Mouse (Mus musculus): Measurements from ENCODE around the gene Wdr90. TPM values are rescaled to one million over a fixed set of nuclear protein-coding genes. Genes with fewer than 3 reads are reported as not detected.

Gene Wdr90
- total and polyA plus RNA-seq, 2 experiments from 2014 or later = 14.2 to 36.2 TPM

DNA sequence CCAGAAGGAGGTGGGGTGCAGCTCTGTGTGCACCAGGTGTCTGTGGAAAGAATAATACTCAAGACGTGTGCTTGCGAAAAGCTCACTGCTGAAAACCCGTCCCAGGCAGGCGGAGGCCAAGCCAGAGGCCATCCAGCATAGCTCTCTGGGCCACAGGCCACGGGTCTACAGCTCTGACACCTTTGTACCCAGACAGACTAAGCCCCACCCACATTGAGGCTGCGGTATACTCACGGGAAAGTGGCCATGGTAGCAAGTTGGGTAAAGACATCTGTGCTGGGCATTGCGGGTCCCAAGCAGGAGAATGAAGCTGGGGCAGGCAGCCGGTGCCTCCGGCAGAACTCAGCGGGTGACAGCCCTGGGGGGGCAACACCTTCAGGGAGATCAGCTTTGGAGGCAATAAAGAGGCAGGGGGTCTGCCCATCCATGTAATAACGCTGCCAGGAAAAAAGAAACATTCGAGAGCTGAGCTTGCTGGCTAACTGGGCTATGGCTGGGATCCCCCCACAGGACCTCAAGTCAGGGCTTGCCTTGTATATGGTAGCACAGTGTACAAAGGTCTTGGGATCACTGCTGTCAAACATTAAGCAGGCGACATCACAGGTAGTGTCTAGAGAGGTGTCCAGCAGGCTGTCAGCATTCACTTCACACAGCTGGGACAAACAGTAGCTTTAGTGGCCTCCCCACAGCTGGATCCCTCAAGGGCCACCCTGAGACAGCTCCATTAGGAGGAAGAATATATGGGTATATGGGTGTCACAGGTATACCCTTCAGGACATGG is 21.7 kb downstream of the Wdr90 start:
- WGBS = 87% methylated on average over 14 of the region's 14 CpGs
- TF ChIP-seq CTCF (IDR thresholded peaks at IDR 0.05) = no peak
- Histone ChIP-seq H3K4me2 (ENCODE audit: low read depth, low read length, poor library complexity, severe bottlenecking) (no peak overlapping the region), H3K27me3 (ENCODE audit: insufficient read depth, low read length) (no peaks in the 10 kb centered on the region), H3K27ac (ENCODE audit: low read depth, low read length) (no peak overlapping the region), H3K9me3 (ENCODE audit: low read length) (no peaks in the 10 kb centered on the region), H3K4me3 (ENCODE audit: low read depth, low read length) (no peak overlapping the region), H3K9ac (replicated peaks; ENCODE audit: low read length, poor library complexity, severe bottlenecking) (no peak overlapping the region), H3K36me3 (ENCODE audit: insufficient read depth, low read length) (peaks cover 46% of the 10 kb centered on the region), H3K4me1 (ENCODE audit: insufficient read depth, low read length) (peaks cover 26% of the 10 kb centered on the region)
- no peak for DNase-seq (ENCODE audit: low spot score)
- ATAC-seq (ENCODE audit: low FRiP score) = no peak

DNA sequence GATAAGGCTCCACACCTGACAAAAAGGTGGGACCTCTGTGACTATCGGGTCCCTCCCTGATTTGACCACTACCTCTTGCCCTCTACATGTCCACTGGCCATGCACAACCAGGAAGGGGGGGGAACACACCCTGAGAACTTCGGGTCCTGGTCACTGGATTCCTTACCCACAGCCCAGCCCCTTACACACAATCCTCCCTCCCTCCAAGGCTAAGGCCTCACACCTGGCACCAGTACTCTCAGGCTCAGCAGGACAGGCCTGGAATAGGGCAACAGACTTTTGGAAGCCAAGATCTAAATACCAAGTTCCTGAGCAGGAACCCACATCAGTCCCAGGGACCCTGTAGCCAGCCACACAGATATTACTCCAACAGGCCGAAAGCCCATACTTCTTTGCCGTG is 22.4 kb downstream of the Wdr90 start:
- no peaks in the 10 kb centered on the region for H3K9me3 ChIP-seq (ENCODE audit: low read length)
- no peak for TF ChIP-seq CTCF (IDR thresholded peaks at IDR 0.05)
- H3K9ac ChIP-seq (replicated peaks; ENCODE audit: low read length, poor library complexity, severe bottlenecking) = no peak overlapping the region
- H3K4me2 ChIP-seq (ENCODE audit: low read depth, low read length, poor library complexity, severe bottlenecking) = no peak overlapping the region
- WGBS = 95% methylated on average over 4 of the region's 4 CpGs
- ATAC-seq (ENCODE audit: low FRiP score) (no peak), DNase-seq (ENCODE audit: low spot score) (no peak)
- H3K27ac ChIP-seq (ENCODE audit: low read depth, low read length) = no peak overlapping the region
- no peaks in the 10 kb centered on the region for H3K27me3 ChIP-seq (ENCODE audit: insufficient read depth, low read length)
- H3K4me3 ChIP-seq (ENCODE audit: low read depth, low read length) = no peak overlapping the region
- peaks cover 33% of the 10 kb centered on the region for H3K4me1 ChIP-seq (ENCODE audit: insufficient read depth, low read length)
- peaks cover 46% of the 10 kb centered on the region for H3K36me3 ChIP-seq (ENCODE audit: insufficient read depth, low read length)

DNA sequence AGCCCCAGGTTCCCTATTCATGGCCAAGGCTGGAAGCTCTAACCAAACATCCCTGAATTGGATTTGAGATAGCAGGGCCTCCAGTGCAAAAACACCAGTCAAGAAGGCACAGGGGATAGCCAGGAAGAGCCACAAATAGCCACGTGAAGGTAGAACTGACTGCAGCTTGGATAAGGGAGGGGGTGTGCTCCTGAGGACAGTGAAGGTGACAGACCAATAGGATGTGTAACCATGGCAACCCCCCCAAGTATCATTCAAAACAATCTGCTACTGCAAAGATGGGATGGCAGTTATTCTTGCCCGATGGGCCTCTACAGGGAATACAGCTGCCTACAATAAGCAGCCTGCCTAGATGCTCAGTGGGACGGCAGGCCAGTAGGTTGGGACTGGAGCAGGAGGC is 23.8 kb downstream of the Wdr90 start:
- peaks cover 27% of the 10 kb centered on the region for H3K4me1 ChIP-seq (ENCODE audit: insufficient read depth, low read length)
- no peak for ATAC-seq (ENCODE audit: low FRiP score)
- H3K4me3 ChIP-seq (ENCODE audit: low read depth, low read length) = peak overlapping the region; percentile 41; the same call in 1 of the 2 replicates
- 11% methylated on average over 3 of the region's 3 CpGs for WGBS
- no peaks in the 10 kb centered on the region for H3K27me3 ChIP-seq (ENCODE audit: insufficient read depth, low read length)
- peak overlapping the region; percentile 81; the same call in 1 of the 2 replicates for H3K9ac ChIP-seq (replicated peaks; ENCODE audit: low read length, poor library complexity, severe bottlenecking)
- DNase-seq (ENCODE audit: low spot score) = peak; percentile 51
- H3K36me3 ChIP-seq (ENCODE audit: insufficient read depth, low read length) = peaks cover 45% of the 10 kb centered on the region
- peak overlapping the region; percentile 75 for H3K4me2 ChIP-seq (ENCODE audit: low read depth, low read length, poor library complexity, severe bottlenecking)
- peak overlapping the region; percentile 82 for H3K27ac ChIP-seq (ENCODE audit: low read depth, low read length)
- TF ChIP-seq CTCF (IDR thresholded peaks at IDR 0.05) = no peak
- no peaks in the 10 kb centered on the region for H3K9me3 ChIP-seq (ENCODE audit: low read length)

DNA sequence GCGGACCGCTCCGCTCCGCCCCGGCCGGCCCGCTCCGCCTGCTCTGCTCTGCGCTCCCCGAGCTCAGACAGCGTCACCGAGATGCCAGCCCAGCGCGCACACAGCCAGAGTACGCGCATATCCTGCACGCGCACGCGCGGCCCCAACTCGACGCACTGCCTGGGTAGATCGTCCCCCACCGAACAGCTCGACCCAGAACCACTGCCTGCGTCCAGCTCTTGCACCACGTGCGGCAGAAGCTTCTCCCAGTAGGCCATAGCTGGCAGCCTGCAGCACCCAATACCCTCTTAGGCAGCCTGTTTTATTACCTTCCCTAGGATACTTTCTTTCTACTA is 24.3 kb downstream of the Wdr90 start, which contains the start of gene Rhbdl1:
Rhbdl1 (minus strand) TSS at position 220 of the 335 bp plus-strand sequence.
- Histone ChIP-seq H3K36me3 (ENCODE audit: insufficient read depth, low read length) (peaks cover 44% of the 10 kb centered on the region), H3K27me3 (ENCODE audit: insufficient read depth, low read length) (no peaks in the 10 kb centered on the region), H3K4me2 (ENCODE audit: low read depth, low read length, poor library complexity, severe bottlenecking) (peak within 1 kb of the TSS; percentile 75), H3K4me1 (ENCODE audit: insufficient read depth, low read length) (peaks cover 27% of the 10 kb centered on the region), H3K9ac (replicated peaks; ENCODE audit: low read length, poor library complexity, severe bottlenecking) (peak within 1 kb of the TSS; percentile 81), H3K9me3 (ENCODE audit: low read length) (no peaks in the 10 kb centered on the region), H3K27ac (ENCODE audit: low read depth, low read length) (peak within 1 kb of the TSS; percentile 82), H3K4me3 (ENCODE audit: low read depth, low read length) (peak within 1 kb of the TSS; percentile 41)
- ATAC-seq (ENCODE audit: low FRiP score) (peak; percentile 50; the same call in 1 of the 2 replicates), DNase-seq (ENCODE audit: low spot score) (peak; percentile 88)
- no peak for TF ChIP-seq CTCF (IDR thresholded peaks at IDR 0.05)
- under 1% methylated on average over 26 of the region's 29 CpGs for WGBS

DNA sequence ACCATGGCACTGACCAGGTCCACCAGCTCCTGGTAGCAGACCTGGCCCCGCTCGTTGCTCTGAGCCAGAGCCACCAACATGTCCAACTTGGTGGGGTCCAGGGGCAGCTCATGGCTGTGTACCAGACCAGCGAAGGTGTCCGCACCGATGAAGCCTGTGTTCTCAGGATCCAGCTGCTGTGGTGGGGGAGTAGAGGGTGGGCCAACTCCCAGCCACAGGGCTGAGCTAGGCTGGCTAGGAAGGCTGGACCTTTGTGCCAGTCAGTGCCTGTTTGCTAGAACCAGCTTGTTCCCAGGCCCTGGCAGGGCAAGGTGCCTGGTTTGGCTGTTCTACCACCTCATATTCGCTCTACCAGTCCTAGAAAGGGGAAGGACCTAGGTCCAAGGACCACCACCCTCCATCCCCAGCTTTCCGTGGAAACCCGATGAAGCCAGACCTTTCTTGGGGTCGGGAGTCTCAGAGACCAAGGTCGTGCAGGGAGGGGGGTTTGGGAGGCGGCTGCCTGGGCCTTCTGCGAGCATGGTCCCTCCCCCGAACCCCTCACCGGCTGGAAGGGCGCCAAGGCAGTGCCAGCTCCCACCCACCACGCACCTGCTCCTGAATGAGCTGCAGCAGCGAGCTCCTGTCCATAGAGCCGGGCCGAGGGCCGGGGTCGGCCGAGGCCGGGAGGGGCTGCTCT is 24.8 kb downstream of the Wdr90 start:
- peak overlapping the region; percentile 75 for H3K4me2 ChIP-seq (ENCODE audit: low read depth, low read length, poor library complexity, severe bottlenecking)
- H3K9me3 ChIP-seq (ENCODE audit: low read length) = no peaks in the 10 kb centered on the region
- TF ChIP-seq CTCF (IDR thresholded peaks at IDR 0.05) = no peak
- DNase-seq (ENCODE audit: low spot score) (no peak), ATAC-seq (ENCODE audit: low FRiP score) (no peak)
- WGBS = 21% methylated on average over 23 of the region's 23 CpGs
- H3K4me1 ChIP-seq (ENCODE audit: insufficient read depth, low read length) = peaks cover 32% of the 10 kb centered on the region
- H3K27me3 ChIP-seq (ENCODE audit: insufficient read depth, low read length) = no peaks in the 10 kb centered on the region
- peak overlapping the region; percentile 81 for H3K9ac ChIP-seq (replicated peaks; ENCODE audit: low read length, poor library complexity, severe bottlenecking)
- H3K4me3 ChIP-seq (ENCODE audit: low read depth, low read length) = peak overlapping the region; percentile 41
- peak overlapping the region; percentile 82 for H3K27ac ChIP-seq (ENCODE audit: low read depth, low read length)
- H3K36me3 ChIP-seq (ENCODE audit: insufficient read depth, low read length) = peaks cover 41% of the 10 kb centered on the region

DNA sequence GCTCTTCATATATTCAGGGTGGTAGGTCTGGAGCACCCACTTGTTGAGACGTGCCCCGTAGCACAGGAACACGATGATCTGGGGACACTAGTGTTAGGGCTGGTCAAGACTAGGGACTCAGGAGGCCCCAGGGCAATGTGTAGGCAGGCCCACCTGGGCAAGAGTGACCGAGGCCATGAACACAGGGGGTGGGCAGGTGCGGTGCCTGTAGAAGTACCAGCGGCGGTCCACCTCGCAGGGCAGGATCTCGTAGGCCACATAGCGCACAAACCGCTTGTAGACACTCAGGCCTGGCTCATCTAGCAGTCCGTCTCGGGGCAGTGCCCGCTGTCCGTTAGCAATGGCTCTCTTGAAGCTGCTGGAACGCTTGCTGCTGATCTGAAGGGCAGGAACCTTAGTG is 25.5 kb downstream of the Wdr90 start:
- 94% methylated on average over 16 of the region's 16 CpGs for WGBS

More for the DNA sequence above, 25.5 kb downstream of the Wdr90 start:
- Histone ChIP-seq H3K9me3 (ENCODE audit: low read length) (no peaks in the 10 kb centered on the region), H3K4me3 (ENCODE audit: low read depth, low read length) (peak overlapping the region; percentile 41; the same call in 1 of the 2 replicates), H3K9ac (replicated peaks; ENCODE audit: low read length, poor library complexity, severe bottlenecking) (peak overlapping the region; percentile 81; the same call in 1 of the 2 replicates), H3K4me1 (ENCODE audit: insufficient read depth, low read length) (peaks cover 35% of the 10 kb centered on the region), H3K36me3 (ENCODE audit: insufficient read depth, low read length) (peaks cover 41% of the 10 kb centered on the region), H3K27me3 (ENCODE audit: insufficient read depth, low read length) (no peaks in the 10 kb centered on the region), H3K27ac (ENCODE audit: low read depth, low read length) (0 out of 2 replicates have a peak overlapping the region, but pooled peaks have one; percentile 82), H3K4me2 (ENCODE audit: low read depth, low read length, poor library complexity, severe bottlenecking) (peak overlapping the region; percentile 75)
- TF ChIP-seq CTCF (IDR thresholded peaks at IDR 0.05) = no peak
- DNase-seq (ENCODE audit: low spot score) (no peak), ATAC-seq (ENCODE audit: low FRiP score) (no peak)
